Mouse (Mus musculus) thymus, postnatal 4 days (tissue): Measurements from ENCODE around the gene Ophn1.

Experiments
- DNase-seq: peaks from one replicate; pipeline ENCODE4 v3.0.0; 2021

Ophn1 gene

GRCm38 (mm10) chrX:98774247-98774950, 116.4 kb downstream of the Ophn1 start:
- no peak for DNase-seq

DNA sequence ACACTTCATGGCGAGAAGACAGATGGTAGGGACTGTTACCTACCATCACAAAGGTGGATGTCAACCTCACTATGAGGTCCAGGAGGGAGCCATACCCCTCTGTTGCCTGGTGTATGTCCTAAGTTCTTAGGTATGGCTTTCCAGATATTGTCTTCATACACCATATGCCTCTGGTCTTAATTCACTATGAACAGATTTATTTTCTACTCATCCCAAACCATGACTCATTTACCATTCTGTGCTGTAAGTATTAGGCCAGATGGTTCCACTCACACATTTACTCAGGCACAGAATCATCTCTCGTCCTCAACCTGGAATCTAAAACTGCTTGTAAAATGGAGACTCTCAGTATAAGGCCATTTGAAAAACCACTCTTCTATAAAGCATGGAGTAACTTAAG, 135.7 kb downstream of the Ophn1 start:
- no peak for DNase-seq

- DNase-seq: no peak
Observed at GRCm38 (mm10) chrX:98751279-98751817, 139.5 kb downstream of the Ophn1 start.

- no peak for DNase-seq
Observed at GRCm38 (mm10) chrX:98736758-98737157, 154.1 kb downstream of the Ophn1 start.

GRCm38 (mm10) chrX:98722991-98723390, 167.8 kb downstream of the Ophn1 start:
- DNase-seq: no peak

DNA sequence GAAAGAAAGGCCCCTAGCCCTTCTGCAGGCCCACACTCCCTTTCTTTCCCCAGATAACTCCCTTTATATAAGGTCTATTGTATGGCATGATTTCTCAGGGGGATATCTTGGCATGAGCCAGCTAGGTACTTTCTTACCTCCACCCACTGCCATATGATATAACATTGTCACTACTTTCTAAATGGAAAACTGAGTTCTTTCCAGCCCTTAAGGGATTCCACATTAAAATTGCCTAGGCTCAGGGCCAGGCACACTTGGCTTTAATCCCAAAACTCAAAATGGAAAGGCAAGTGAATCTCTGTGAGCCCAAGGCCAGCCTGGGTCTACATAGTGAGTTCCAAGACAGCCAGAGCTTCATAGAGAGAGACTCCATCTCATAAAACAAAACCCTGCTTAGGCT, 183.1 kb downstream of the Ophn1 start:
- no peak for DNase-seq

DNA sequence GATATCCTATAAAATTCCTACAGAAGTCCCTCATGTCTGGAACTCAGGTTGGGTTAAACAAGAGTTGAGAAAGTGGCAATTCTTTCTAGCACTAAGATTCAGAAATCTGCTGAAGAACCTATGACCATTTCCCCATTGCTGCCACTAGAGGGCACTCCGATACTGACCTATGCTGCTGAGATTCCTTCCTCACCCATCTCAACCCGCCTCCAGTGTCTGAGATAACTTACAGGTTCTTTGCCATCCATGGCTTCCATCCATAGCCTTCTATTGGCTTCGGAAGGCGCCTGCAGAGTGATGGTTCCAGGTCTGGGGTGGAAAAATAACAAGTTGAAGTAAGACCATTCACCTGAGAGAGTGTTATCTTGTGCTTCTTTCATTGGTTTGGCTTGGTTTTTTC, 189.2 kb downstream of the Ophn1 start:
- DNase-seq: peak; percentile 33

DNA sequence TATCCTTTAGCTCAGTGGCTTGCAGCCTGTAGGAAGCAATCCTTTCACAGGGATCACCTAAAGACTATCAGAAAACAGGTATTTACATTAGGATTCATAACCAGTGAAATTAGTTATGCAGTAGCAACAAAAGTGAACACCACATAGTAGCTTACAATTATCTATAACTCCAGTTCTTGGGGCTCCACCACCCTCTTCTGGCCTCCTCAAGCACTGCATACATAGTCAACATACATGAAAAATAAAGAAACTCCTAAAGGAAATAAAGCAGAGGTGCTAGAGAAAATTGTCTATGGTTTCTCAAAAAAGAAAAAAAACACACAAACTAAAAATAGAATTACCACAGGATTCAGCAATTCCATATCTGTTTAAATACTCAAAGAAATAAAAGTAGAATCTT, 208.2 kb downstream of the Ophn1 start:
- DNase-seq: no peak

GRCm38 (mm10) chrX:98681281-98681680, 209.5 kb downstream of the Ophn1 start:
- DNase-seq: no peak

DNA sequence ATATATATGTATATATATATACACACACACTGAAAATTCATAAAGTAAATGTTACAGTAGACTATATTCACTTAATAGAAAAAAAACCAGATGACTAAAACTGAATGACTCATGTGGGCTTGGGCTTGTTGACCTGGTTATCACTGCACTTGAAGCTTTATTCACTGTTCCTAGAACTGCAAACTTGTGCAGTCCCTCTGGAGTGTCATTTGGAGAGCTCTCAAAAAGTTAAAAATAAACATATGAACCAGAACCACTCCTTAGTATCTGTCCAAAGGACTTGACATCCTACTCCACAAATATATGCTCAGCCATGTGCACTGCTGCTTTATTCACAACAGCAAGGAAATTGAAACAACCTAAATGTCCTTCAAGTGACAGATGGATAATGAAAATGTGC, 219.8 kb downstream of the Ophn1 start:
- no peak for DNase-seq

GRCm38 (mm10) chrX:98651431-98651830, 239.4 kb downstream of the Ophn1 start:
- no peak for DNase-seq

GRCm38 (mm10) chrX:98628666-98629404, 262.0 kb downstream of the Ophn1 start:
- no peak for DNase-seq

GRCm38 (mm10) chrX:98618865-98619264, 272.0 kb downstream of the Ophn1 start:
- peak; percentile 15 for DNase-seq

DNA sequence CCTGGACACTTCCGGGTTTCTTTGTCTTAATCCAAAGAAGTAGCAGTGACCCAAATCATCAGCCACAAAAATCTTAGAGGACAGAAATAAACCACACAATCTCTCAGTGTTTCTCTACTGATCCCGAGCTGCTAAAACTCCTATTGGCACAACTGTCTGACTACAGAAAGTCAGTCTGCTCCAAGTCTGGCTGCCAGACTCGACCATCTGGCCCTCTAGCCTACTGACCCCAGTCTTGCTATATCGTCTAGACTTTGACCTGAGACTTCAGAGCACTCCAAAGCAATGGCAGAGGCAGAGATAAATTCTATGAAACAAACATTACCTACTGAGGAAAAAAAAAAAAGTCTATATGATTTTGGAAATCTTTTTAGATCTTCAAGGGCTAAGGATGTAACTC, 273.4 kb downstream of the Ophn1 start:
- DNase-seq: no peak

DNA sequence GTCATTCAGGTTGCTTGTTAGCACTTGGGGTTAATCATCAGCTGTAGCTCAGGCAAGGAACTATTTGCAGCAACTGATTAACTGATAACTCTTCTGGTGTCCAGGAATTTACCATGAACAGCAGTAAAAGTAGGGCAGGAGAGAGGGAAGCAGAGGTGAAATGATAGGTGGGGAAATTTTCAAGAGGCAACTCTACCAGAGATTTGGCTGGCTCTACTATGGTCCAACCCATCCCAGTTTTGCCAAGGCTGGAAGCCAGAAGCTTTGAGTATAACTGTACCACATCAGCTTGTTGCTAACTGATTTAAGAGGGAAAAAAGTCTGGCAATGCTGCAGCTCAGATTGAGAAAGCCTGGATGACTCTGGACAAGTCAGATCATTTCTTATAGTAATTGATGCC, 316.6 kb downstream of the Ophn1 start:
- DNase-seq: no peak

- DNase-seq: no peak
Observed at GRCm38 (mm10) chrX:98546458-98546857, 344.4 kb downstream of the Ophn1 start.

GRCm38 (mm10) chrX:98515329-98515728, 375.5 kb downstream of the Ophn1 start:
- DNase-seq: no peak

DNA sequence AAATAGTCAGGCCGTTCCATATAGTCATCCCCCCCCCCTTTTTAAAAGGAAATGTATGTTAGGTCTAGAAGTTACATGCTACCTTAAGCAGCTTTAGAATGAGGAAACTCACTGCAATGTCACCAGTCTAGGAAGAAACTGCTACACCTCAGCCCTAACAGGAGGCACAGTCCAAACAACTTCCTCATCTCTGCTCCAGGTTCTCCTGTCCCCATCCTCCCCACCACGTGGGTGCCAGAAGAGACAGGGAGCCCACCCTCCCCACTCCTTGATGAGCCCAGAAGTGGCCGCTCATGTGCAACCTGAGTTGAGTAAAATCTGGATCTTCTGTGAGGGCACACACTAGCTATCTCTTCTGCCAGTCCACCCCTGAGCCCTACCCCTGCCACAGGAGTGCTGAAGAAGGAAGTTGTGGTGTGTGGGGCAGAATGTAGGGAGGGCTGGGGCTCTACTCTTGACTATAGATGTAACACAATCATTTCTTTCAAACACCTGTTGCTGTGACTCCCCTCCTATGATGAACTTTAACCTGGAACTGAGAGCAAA, 376.4 kb downstream of the Ophn1 start:
- DNase-seq: no peak
